Comparison of ENCODE assay signal across 8 mouse cellular contexts in genomic region chr8:125670420-125670819, GRCm38 (mm10). TPM values are rescaled to one million over a fixed set of nuclear protein-coding genes. Genes with fewer than 3 reads are reported as not detected.
DNase-seq lines count a peak whose midpoint lies in the region; ATAC-seq and TF ChIP-seq lines count a peak whose summit lies in the region.

No protein-coding gene starts in this region.

- intact Hi-C loops in left cerebral cortex, postnatal 4 days (cut with DNase I), result no loop called here

- no peak overlapping the region for H3K27ac ChIP-seq in embryonic facial prominence, embryonic 12.5 days
- H3K27ac ChIP-seq in intestine, postnatal 0 days (ENCODE audit: low read depth, low read length), result peak overlapping the region; percentile 62; the same call in 1 of the 2 replicates
- H3K27ac ChIP-seq in midbrain, embryonic 13.5 days, result no peak overlapping the region

- peaks cover 26% of the 10 kb centered on the region for H3K9me3 ChIP-seq in embryonic facial prominence, embryonic 12.5 days
- peaks cover 12% of the 10 kb centered on the region; the same call in 1 of the 2 replicates for H3K9me3 ChIP-seq in intestine, postnatal 0 days (ENCODE audit: control insufficient read depth)
- peaks cover 21% of the 10 kb centered on the region for H3K9me3 ChIP-seq in midbrain, embryonic 13.5 days

- 97% methylated on average over 6 of the region's 6 CpGs for WGBS in embryonic facial prominence, embryonic 12.5 days
- WGBS in intestine, postnatal 0 days, result 98% methylated on average over 6 of the region's 6 CpGs
- 98% methylated on average over 6 of the region's 6 CpGs for WGBS in midbrain, embryonic 13.5 days

- H3K4me2 ChIP-seq in embryonic facial prominence, embryonic 12.5 days (replicated peaks), result peak overlapping the region; percentile 88
- peak overlapping the region; percentile 79 for H3K4me2 ChIP-seq in intestine, postnatal 0 days (replicated peaks; ENCODE audit: low read depth)
- H3K4me2 ChIP-seq in midbrain, embryonic 13.5 days (replicated peaks), result peak overlapping the region; percentile 72

- H3K36me3 ChIP-seq in embryonic facial prominence, embryonic 12.5 days, result 0 out of 2 replicates have a peak, but pooled peaks cover 11% of the 10 kb centered on the region
- no peaks in the 10 kb centered on the region for H3K36me3 ChIP-seq in intestine, postnatal 0 days (ENCODE audit: control insufficient read depth, insufficient read depth)
- H3K36me3 ChIP-seq in midbrain, embryonic 13.5 days, result peaks cover 18% of the 10 kb centered on the region

- H3K4me3 ChIP-seq in embryonic facial prominence, embryonic 12.5 days, result peak overlapping the region; percentile 61
- H3K4me3 ChIP-seq in intestine, postnatal 0 days (ENCODE audit: low read depth, low read length), result peak overlapping the region; percentile 51
- H3K4me3 ChIP-seq in midbrain, embryonic 13.5 days (replicated peaks), result peak overlapping the region; percentile 54

- ATAC-seq in embryonic facial prominence, embryonic 12.5 days (ENCODE audit: insufficient number of reproducible peaks, insufficient read depth, low FRiP score, low TSS enrichment), result no peak
- no peak for ATAC-seq in intestine, postnatal 0 days
- no peak for ATAC-seq in midbrain, embryonic 13.5 days

- peaks cover 9% of the 10 kb centered on the region for H3K4me1 ChIP-seq in embryonic facial prominence, embryonic 12.5 days
- 0 out of 2 replicates have a peak, but pooled peaks cover 4% of the 10 kb centered on the region for H3K4me1 ChIP-seq in intestine, postnatal 0 days (replicated peaks; ENCODE audit: control insufficient read depth, insufficient read depth, low read length)
- H3K4me1 ChIP-seq in midbrain, embryonic 13.5 days (replicated peaks), result peaks cover 28% of the 10 kb centered on the region

- no peaks in the 10 kb centered on the region for H3K27me3 ChIP-seq in embryonic facial prominence, embryonic 12.5 days
- H3K27me3 ChIP-seq in intestine, postnatal 0 days (replicated peaks; ENCODE audit: control insufficient read depth, insufficient read depth, low read length), result no peaks in the 10 kb centered on the region
- H3K27me3 ChIP-seq in midbrain, embryonic 13.5 days, result peaks cover 22% of the 10 kb centered on the region

- 0 out of 2 replicates have a peak overlapping the region, but pooled peaks have one; percentile 78 for H3K9ac ChIP-seq in embryonic facial prominence, embryonic 12.5 days
- H3K9ac ChIP-seq in intestine, postnatal 0 days (ENCODE audit: low read depth, low read length), result peak overlapping the region; percentile 54
- H3K9ac ChIP-seq in midbrain, embryonic 13.5 days (replicated peaks), result peak overlapping the region; percentile 77

- DNase-seq in kidney, adult 11 months, result peak; percentile 34
- no peak for DNase-seq in kidney, adult 18-20 months
- no peak for DNase-seq in right cerebral cortex, adult 2 months (ENCODE audit: low spot score in 2 of 2)
- no peak for DNase-seq in left cerebral cortex, postnatal 4 days
- DNase-seq in layer of hippocampus, postnatal 25 days (ENCODE audit: extremely low spot score in 1 of 2, low spot score in 1 of 2), result no peak

- TF ChIP-seq CTCF in intestine, postnatal 0 days (IDR thresholded peaks at IDR 0.05; ENCODE audit: low read depth), result no peak

RNA-seq across cellular contexts. Expression of gene Map10, which starts 0.8 kb away (rescaled TPM):
- 7.1 and 8.1 TPM in 2 replicates for polyA plus RNA-seq in embryonic facial prominence, embryonic 12.5 days (2016; fragmentation: Nextera tagmentation; extraction: Ambion mirVana)
- 2.4 and 3.0 TPM in 2 replicates for polyA plus RNA-seq in intestine, postnatal 0 days (2015; fragmentation: Nextera tagmentation; extraction: Ambion mirVana)
- polyA plus RNA-seq in midbrain, embryonic 13.5 days (2015; fragmentation: Nextera tagmentation; extraction: Ambion mirVana), result 8.5 and 8.7 TPM in 2 replicates
- 1 to 10 TPM; 7.8 to 8.4 TPM for total RNA-seq in left cerebral cortex, postnatal 4 days (2021)
- 1 to 10 TPM; 5.2 to 6.5 TPM for total RNA-seq in layer of hippocampus, postnatal 25 days (2021)

RNA-seq across cellular contexts. Expression of gene Ntpcr, which starts 59.3 kb away (rescaled TPM):
- polyA plus RNA-seq in embryonic facial prominence, embryonic 12.5 days (2016; fragmentation: Nextera tagmentation; extraction: Ambion mirVana), result 28.4 and 31.9 TPM in 2 replicates
- 23.9 and 26.3 TPM in 2 replicates for polyA plus RNA-seq in intestine, postnatal 0 days (2015; fragmentation: Nextera tagmentation; extraction: Ambion mirVana)
- polyA plus RNA-seq in midbrain, embryonic 13.5 days (2015; fragmentation: Nextera tagmentation; extraction: Ambion mirVana), result 21.9 and 24.2 TPM in 2 replicates
- 10 to 100 TPM; 17.4 to 19.3 TPM for total RNA-seq in left cerebral cortex, postnatal 4 days (2021)
- total RNA-seq in layer of hippocampus, postnatal 25 days (2021), result 10 to 100 TPM; 21.0 to 21.4 TPM
